Mouse (Mus musculus) kidney, postnatal 4 days (tissue): Measurements from ENCODE around the gene Sugp2.

Experiments
- DNase-seq, 2 experiments: peaks; one replicate each; pipeline ENCODE4 v3.0.0; 2021; ENCODE audit warnings: mixed read lengths in 2 of 2

The Sugp2 gene

DNA sequence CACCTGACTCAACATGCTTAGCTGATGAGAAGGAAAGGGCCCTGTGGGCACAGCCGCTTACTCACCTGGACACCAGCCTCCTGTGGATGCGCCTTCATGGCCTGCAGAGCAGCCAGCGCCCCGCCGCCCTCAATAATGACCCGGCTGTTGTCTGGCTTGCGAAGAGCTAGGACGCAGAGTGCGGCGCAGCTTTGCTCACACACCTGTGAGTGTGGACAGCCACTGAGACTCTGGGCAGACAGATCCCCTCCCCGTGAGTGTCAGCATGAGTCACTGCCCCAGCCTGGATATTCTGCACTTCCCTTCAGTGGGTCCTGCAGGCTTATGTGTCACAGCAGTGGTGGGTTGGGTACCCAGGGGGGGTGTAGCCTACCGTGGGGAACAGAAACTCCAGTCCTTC lies 12.0 kb upstream of the Sugp2 start:
- no peak for DNase-seq

DNA sequence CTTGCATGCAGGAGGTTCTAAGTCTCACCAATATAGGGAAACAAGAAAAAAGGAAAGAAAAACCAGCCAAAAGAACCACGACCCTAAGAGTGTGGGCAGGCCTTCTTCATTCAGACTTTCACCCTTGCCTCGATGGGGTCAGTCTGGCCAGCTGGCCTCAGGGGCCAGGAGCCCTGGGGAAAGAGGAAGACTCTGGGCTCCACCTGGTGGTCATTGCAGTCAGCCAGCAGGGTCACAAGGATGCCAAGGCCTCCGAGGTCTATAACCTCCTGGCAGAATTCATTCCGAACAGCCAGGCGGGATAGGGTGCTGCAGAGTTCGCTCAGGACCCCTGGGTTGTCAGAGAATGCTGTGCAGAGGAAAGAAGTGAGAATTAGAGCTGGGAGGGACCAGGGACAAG lies 10.7 kb upstream of the Sugp2 start:
- DNase-seq: peak; percentile 62 to 77

GRCm38 (mm10) chr8:70227997-70228396 lies 6.0 kb upstream of the Sugp2 start:
- no peak for DNase-seq

GRCm38 (mm10) chr8:70230837-70231236 lies 3.2 kb upstream of the Sugp2 start:
- no peak for DNase-seq

GRCm38 (mm10) chr8:70233606-70234005 lies 420 bp upstream of the Sugp2 start:
- no peak for DNase-seq

DNA sequence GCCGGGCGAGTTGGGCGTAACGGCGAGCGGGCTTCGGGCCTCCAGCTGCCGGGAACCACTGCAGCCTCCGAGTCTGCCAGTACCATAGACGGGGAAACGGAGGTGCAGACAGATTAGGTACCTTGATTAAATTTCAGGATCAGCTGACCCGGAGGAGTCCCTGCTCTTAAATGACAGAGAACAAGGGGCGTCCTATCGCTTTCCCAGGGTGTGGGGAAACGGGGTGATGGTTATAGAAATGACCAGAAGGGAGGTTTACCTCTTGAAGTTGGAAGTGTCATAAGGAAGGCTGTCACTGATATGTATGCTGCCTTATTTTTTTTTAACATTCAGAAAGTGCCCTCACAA lies 729 bp downstream of the Sugp2 start:
- DNase-seq: no peak

DNA sequence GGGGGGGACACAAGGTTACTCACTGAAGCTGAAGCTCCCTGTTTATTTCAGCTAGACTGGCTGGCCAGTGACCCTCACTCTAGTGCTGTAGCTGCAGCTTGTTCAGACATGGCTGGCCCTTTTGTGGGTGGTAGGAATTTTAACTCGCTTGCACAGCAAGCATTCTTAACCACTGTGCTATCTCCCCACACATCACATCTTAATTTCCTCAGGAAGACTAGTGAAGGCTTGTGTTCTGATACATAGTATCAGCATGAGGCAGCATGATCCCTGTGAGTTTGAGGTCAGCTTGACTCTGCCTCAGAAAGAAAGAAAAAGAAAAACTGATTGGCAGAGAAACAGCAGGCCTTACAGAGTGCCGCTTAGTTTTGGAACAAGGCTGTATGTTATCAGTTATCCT lies 3.8 kb downstream of the Sugp2 start:
- DNase-seq: no peak

DNA sequence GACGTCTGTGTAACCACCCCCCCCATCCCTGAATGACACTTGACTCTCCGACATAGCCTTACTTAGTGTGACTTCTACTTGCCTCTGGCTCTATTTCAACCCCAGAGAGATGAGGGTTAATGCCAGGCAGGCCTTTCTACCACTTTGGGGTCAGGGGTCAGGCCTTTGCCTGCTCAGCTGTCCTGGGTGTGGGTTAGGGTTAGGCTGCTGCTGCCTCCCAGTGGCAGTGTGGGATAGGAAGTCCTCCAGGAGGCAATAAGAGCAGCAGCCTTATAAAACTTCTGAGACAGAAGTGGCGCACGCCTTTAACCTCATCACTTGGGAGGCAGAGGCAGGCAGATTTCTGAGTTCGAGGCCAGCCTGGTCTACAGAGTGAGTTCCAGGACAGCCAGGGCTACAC lies 6.6 kb downstream of the Sugp2 start:
- DNase-seq: peak in 1 of 2 experiments; percentile 30

- no peak for DNase-seq
These were observed 12.6 kb downstream of the Sugp2 start for GRCm38 (mm10) chr8:70246622-70247021.

- DNase-seq: no peak
These were observed 13.8 kb downstream of the Sugp2 start for GRCm38 (mm10) chr8:70247841-70248240.

- no peak for DNase-seq
These were observed 20.6 kb downstream of the Sugp2 start for GRCm38 (mm10) chr8:70254628-70255027.

GRCm38 (mm10) chr8:70257456-70257855 lies 23.4 kb downstream of the Sugp2 start:
- no peak for DNase-seq

DNA sequence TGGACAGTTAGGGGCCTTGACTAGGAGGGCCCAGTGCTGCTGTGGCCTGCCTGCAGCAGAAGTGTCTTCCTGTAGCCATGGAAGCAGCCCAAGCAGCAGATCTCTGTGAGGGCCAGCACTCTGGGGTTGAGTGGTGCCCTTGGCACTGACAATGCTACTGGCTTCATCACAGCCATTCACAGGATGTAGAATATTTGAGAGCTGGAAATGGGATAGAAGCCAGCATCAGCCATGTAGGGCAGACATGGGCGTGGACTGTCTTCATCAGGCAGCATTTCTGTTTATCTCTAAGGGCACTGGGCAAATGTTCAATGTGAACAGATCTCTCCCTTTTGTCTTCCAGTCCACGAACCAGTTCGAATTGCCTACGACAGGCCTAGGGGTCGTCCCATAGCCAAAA lies 24.6 kb downstream of the Sugp2 start:
- DNase-seq: no peak

GRCm38 (mm10) chr8:70259043-70259442 lies 25.0 kb downstream of the Sugp2 start:
- DNase-seq: no peak

DNA sequence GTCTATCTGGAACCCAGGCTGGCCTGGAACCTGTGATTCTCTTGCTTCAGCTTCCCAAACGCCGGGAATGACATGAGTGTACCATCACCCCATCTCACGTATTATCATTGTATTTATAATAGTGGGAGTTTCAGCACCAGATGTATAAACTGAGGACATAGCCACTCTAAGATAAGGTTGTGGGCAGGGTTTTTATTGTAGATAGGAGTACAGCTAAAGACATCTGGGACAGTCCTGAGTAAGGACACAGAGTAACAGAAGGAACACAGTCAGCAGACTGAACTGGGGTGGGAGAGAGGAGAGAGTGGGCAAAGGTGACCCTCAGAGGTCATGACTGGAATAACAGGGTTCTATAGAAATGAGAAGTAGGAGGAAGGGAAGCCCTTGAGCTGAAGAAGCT lies 33.6 kb downstream of the Sugp2 start:
- DNase-seq: no peak

DNA sequence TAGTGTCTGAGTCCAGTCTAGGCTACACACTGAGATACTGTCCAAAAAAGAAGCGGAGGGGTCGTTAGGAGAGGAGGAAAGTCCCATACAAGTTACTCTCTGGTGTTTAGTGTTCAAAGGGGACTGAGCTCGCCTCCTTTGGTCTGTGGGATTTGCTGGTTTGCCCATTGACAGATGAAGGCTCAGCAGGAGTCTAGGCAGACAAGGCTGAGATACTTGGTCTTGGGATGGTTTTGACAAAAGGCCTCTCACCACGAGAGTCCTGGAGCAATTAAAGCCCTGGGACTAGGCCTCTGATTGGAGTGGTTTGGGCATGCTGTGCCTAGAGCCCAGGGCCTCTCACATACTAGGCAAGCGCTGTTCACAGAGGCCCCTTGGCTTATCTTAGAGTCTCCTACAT lies 34.3 kb downstream of the Sugp2 start:
- DNase-seq: no peak

DNA sequence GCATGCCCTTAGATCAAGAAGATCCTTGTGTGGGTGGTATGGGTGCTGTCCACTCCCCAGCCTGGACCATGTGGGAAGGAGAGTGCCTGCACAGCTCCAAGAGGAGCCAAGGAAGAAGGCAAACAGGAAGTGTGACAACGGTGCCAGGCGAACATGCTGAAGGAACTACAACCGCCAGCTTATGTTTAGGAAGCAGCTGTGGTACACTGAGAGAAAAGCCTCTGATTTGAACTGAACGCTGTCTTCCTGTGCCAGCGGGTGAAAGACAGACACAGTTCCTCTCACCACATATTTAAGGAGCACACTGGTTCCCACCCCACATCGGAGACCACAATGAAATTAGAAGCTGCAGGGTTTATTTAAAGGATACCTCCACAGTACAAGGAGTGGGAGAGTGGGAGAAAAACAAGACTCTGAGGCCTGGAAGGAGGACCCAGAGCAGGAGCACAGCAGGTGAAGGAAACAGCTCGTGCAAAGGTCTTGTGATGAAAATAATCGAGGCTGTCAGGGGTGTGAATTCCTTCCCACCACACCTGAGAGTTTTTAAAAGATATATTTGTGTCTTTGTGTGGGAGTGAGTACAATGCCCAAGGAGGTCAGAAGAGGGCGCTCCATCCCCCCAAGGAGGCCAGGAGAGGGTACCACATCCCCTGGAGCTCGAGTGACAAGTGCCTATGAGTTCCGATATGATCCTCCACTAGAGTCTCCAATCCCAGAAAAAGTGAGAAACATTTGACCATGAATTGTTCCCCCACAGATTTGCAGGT lies 35.0 kb downstream of the Sugp2 start:
- DNase-seq: peak; percentile 64 to 66

DNA sequence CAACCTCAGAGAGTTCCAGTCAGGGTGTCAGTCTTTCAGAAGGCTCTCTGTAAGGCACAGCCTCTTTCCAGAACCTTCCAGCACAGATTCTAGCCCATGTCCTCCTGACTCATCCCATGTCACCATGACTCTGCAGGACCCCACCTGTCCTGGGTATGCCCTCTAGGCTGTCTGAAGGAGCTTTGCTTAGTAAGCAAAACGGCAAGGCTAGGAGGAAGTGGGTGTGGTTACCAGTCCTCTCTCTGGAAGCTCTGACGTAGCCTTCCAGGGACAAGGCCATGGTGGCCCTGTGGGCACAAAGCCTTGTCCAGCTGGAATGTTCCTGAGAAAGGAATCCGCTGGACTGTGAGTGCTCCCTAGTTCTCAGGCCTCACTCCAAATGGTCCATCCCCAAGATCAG lies 38.9 kb downstream of the Sugp2 start:
- peak in 1 of 2 experiments; percentile 43 for DNase-seq

GRCm38 (mm10) chr8:70274350-70274749 lies 40.3 kb downstream of the Sugp2 start:
- no peak for DNase-seq

DNA sequence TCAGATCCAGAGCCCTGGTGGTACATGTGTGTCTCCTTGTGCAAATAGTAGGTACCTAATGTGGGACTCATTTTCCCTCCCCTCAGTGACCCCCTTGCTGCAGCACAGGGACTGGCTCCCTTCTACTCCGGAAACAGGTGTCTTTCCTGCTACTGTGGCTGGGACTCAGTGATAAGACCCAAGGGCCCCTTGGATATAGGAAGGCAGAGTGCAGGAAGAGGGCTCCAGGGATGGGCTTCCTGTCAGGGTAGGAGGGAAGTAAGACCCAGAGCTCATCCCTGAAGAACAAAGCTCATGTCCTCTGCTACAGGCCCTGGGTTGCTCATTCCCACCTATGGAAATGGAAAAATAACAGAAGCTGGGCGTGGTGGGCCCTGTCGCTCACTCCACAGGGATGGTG lies 42.5 kb downstream of the Sugp2 start:
- peak in 1 of 2 experiments; percentile 41 for DNase-seq

- DNase-seq: no peak
These were observed 44.1 kb downstream of the Sugp2 start for GRCm38 (mm10) chr8:70278175-70278574.

DNA sequence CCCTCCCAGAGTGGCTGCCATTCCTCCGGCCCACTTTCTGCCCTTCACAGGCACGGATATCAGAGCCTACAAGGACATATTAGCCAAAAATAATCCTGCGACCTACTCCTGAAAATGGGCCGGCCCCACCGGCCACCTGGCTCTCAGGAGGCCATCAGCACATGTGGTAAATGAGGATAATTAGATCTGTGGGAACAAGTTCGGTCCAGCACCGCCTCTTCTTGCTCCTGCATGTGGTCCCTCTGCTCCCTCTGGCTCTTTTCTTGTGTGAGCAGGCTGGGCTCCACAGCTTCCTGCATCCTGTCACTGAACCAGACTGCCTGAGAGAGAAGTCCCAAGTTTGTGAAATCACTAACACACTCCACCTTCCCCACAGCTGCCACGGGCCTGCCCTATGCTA lies 45.2 kb downstream of the Sugp2 start:
- DNase-seq: no peak

DNA sequence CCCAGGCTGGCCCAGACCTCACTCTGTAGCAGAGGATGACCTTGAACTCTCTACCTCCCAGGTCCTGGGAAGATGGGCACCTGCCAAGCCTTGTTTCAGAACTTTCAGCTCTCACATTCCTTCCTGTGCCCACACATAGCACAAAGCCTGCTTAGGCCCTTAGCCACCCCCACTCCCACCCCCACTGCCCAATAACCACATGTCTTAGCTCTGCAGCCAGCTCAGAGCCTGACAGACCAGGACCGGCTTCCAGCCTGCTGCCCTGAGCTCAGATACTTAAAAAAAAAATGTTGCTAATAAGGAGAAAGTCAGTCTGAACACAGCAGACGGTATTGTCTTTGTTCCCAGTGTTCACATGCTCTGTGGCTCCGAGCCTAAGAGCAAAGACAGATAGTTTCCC lies 47.0 kb downstream of the Sugp2 start:
- DNase-seq: no peak

GRCm38 (mm10) chr8:70282603-70283135 lies 48.6 kb downstream of the Sugp2 start, which contains the start of gene Homer3:
Homer3 (plus strand) TSS chr8:70282827.
- DNase-seq: peak; percentile 94 to 96
